Mouse (Mus musculus): ENCODE results near the gene Rnf115.

Rnf115 gene

DNA sequence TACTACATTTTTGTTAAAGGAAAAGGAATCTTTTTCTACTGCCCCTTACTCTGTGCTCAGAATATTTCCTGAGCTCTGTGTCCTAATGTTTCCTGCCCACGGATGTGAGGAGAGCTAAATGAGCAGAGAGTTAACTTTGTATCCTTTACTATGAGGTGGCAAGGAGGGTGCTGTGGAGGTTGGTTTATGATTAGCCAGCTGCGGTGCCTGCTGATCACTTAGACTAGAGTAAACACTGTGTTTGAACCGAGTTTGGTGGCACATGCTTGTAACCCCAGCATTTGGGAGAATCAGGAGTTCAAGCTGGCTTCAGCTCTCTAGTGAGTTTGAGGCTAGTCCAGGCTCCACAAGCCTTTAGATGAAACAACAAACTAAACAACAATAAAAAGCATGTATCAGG is 49.7 kb downstream of the Rnf115 start:
- no peak for DNase-seq (ENCODE audit: low spot score in 2 of 2)

GRCm38 (mm10) chr3:96782236-96782635 is 54.8 kb downstream of the Rnf115 start:
- DNase-seq (ENCODE audit: low spot score in 2 of 2): no peak

- DNase-seq (ENCODE audit: low spot score in 2 of 2): no peak
Measured at GRCm38 (mm10) chr3:96787784-96788183, 60.3 kb downstream of the Rnf115 start.

DNA sequence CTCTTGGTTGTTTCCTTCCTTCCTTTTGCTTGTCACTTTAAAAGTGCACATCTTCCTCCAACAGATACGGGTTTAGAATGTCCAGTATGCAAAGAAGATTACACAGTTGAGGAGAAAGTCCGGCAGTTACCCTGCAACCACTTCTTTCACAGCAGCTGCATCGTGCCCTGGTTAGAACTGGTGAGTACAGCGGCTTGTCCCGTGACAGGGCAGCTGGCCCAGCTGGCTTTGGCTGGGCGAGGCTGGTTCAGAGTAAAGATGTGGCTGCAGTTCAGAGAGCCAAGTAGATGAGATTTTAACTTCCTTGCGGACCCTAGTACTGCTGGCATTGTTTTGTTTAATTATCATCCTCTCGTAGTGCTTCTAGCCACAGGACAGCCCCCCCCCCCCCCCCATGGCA is 61.0 kb downstream of the Rnf115 start:
- no peak for DNase-seq (ENCODE audit: low spot score in 2 of 2)

DNA sequence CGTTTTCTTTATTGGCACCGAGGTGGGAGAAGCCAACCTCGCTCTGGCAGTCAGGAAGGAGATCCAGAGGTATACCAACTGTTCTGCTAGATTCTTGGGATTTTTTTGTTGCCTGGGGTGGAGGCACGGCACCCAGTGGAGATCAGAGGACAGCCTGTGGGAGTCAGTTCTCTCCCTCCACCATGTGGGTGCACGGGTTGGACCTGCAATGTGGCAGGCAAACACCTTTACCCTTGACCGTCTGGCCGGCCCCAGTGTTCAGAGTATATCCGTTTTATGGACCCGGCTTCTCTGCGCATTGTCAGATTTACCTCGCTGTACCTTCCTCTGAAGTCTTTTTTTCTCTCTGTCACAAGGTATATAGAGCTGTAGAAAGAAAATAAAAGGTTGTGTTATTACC is 72.8 kb downstream of the Rnf115 start:
- no peak for DNase-seq (ENCODE audit: low spot score in 2 of 2)

GRCm38 (mm10) chr3:96802214-96802613 is 74.8 kb downstream of the Rnf115 start:
- DNase-seq (ENCODE audit: low spot score in 2 of 2): no peak

DNA sequence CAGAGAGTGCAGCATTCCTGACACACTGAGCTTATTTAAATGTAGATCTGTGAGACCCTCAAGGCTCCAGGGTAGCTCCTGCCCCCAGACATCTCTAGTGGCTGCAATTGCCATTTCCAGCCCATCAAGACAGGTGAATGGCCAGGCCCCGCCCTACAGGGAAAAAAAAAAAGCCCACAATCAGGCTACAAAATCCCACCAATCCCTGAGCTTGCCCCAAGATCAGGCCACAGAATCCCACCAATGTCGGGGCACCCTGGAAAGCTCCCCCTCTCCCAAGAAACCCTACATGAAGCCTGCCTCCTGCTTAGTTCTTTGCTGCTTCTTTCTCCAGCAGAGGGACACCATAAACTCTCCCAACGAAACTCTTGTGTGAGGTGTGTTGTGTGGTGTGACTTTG is 80.7 kb downstream of the Rnf115 start:
- no peak for DNase-seq (ENCODE audit: low spot score in 2 of 2)

- DNase-seq (ENCODE audit: low spot score in 2 of 2): no peak
Measured at GRCm38 (mm10) chr3:96808651-96809050, 81.2 kb downstream of the Rnf115 start.

GRCm38 (mm10) chr3:96811232-96811631 is 83.8 kb downstream of the Rnf115 start:
- DNase-seq (ENCODE audit: low spot score in 2 of 2): no peak

- peak; percentile 81 to 96 for DNase-seq (ENCODE audit: low spot score in 2 of 2)
Measured at GRCm38 (mm10) chr3:96812395-96813091, 85.1 kb downstream of the Rnf115 start.

DNA sequence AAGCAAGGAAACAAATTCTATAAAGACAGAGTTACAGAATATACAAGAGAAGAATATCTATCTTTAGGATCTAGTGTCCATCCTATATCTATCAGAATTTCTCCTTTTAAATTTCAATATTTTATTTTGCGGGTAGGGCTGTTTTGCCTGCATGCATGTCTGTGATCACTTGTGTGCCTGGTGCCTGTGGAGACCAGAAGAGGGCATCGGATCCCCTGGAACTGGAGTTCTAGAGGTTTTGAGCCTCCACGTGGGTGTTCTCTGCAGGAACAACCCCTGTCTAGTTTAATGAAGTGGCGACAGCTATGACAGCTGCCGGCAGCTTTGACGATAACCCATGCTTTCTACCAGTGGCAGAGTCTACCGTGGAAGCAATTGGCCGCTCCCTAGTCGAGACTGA is 85.6 kb downstream of the Rnf115 start:
- DNase-seq (ENCODE audit: low spot score in 2 of 2): peak; percentile 47 to 48

DNA sequence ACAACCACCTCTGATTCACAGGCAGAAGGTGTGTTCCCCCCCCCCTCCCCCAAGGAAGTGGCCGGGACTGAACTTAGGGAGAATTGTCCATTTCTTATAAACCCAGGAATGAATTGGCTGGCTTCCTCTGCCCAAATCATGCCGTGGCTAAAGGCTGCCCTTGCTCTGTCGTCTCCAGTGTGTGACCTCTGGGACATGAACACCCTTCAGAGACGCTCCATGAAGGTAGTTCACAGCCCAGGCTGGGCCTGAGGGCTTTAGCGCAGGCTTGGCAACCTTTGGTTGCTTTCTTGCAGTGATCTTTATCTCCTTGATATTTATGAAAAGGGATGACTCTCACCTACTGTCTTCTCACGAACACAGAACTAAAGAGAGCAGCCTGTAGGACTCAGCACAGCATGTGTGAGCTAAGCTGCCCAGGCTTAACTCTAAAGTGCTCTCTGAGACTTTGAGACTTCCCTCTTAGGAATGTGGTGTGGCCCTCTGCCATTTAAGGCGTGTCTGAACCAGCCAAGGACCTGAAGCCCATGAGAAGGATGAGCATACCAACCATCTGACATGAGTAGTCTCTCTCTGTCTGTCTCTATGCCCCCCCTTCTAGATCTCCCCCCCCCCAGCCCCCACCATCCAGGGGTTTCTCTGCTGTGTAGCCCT is 86.3 kb downstream of the Rnf115 start:
- DNase-seq (ENCODE audit: low spot score in 2 of 2): no peak

DNA sequence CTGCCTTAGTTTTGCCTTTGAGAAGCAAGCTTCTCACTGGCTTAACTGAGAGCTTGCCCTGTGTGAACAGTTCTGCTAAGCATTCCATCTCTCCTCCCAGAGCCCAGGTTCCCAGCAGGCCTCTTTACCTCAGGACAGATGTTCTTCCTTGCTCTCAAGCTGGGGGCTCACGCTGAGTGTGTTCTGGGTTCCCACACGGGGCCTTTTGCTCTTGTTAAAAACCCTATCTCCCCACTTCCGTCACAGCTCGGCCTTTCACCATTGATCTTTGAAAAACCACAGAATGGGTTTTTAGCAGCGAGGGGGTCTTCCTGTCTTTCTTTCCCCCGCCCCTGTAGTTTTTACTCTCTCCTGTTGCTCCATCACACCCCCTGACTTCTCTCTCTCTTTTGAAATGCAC is 86.9 kb downstream of the Rnf115 start:
- DNase-seq (ENCODE audit: low spot score in 2 of 2): peak; percentile 60 to 67

DNA sequence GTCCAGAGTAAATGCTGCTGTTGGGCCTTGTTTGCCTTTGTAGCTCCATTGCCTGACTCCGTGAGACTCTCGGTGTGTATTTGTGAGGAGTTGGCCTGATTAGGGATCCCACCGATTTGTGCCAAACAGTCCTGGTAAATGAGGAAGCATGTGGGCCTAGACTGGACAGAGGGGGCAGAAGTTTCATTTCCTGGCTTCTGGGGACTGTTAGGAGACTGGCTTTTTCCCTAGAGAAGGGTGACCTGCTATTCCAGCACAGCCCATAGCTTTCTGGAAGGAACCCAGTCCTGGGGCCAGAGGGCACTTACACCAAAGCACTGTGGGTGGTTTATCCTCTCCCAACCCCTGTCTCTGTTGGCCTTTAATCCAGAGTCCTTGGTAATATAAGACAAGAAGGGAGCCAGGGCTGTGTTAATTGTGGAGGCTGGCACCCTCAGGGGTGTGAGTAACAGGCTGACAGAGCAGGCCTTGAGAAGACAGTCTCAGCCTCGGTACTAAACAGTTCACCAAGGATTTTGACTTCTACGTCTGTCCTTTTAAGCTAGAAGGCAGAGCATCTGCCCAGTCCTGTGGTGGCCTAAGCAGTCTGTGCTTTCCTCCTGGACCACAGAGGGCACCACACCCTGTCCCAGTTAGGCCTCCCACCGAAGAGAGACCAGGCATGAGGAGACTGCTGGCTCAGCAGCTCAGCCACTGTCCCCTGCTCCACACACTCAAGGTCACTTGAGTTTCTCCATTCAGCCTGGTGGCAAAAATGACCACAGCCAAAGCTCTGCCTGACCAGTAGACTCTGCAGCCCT is 92.9 kb downstream of the Rnf115 start:
- no peak for DNase-seq (ENCODE audit: low spot score in 2 of 2)

- DNase-seq (ENCODE audit: low spot score in 2 of 2): no peak
Measured at GRCm38 (mm10) chr3:96821581-96821980, 94.1 kb downstream of the Rnf115 start.

GRCm38 (mm10) chr3:96823701-96824100 is 96.2 kb downstream of the Rnf115 start:
- DNase-seq (ENCODE audit: low spot score in 2 of 2): no peak

GRCm38 (mm10) chr3:96824614-96825013 is 97.2 kb downstream of the Rnf115 start:
- no peak for DNase-seq (ENCODE audit: low spot score in 2 of 2)

- no peak for DNase-seq (ENCODE audit: low spot score in 2 of 2)
Measured at GRCm38 (mm10) chr3:96825261-96825660, 97.8 kb downstream of the Rnf115 start.

- DNase-seq (ENCODE audit: low spot score in 2 of 2): no peak
Measured at GRCm38 (mm10) chr3:96828308-96828864, 100.9 kb downstream of the Rnf115 start.

GRCm38 (mm10) chr3:96828984-96829383 is 101.5 kb downstream of the Rnf115 start, which contains the start of the genes Pdzk1 and Cd160:
Gene Pdzk1 (plus strand): TSS chr3:96829284.
Gene Cd160 (minus strand): TSS chr3:96829351.
- DNase-seq (ENCODE audit: low spot score in 2 of 2): no peak

GRCm38 (mm10) chr3:96829856-96830255 is 102.4 kb downstream of the Rnf115 start:
- no peak for DNase-seq (ENCODE audit: low spot score in 2 of 2)

GRCm38 (mm10) chr3:96832930-96833329 is 105.5 kb downstream of the Rnf115 start:
- no peak for DNase-seq (ENCODE audit: low spot score in 2 of 2)
